Mouse (Mus musculus) liver, embryonic 14.5 days (tissue): ENCODE measurements around the gene Myh7b.

ENCODE experiments used
- CTCF ChIP-seq: IDR thresholded peaks from 2 replicates; pipeline ENCODE4 v1.5.1; 2016; ENCODE audit warnings: antibody characterized with exemption, low read depth, control low read depth
- EP300 ChIP-seq: IDR thresholded peaks from 2 replicates; pipeline ENCODE4 v1.6.1; 2016; ENCODE audit warnings: antibody characterized with exemption, low read depth

GRCm38 (mm10) chr2:155610978-155611377, at the start of gene Myh7b:
- TF ChIP-seq CTCF (no peak), EP300 (no peak)
